Mouse (Mus musculus) olfactory bulb, adult 2 months (tissue): ENCODE data around the gene Sh3rf3.

Experiments
- CTCF ChIP-seq: fragments of 200-500 bp; IDR thresholded peaks from 2 replicates; pipeline ENCODE4 v1.5.1; 2012; ENCODE audit warnings: low read depth, mild to moderate bottlenecking, low read length, moderate library complexity; ENCODE audit not compliant: insufficient read depth
- POLR2A ChIP-seq: fragments of 200-500 bp; IDR thresholded peaks from 2 replicates; pipeline ENCODE4 v1.6.1; 2012; ENCODE audit warnings: mild to moderate bottlenecking, low read depth, low read length, moderate library complexity; ENCODE audit not compliant: insufficient read depth

- TF ChIP-seq CTCF (no peak), POLR2A (no peak)
Observed at GRCm38 (mm10) chr10:59113386-59113785, 300.2 kb downstream of the Sh3rf3 start.
